Mouse (Mus musculus) E14TG2a.4 (cell line): ENCODE results near the gene Pak4.
A peak's percentile ranks its signal among the peaks of the same experiment; 100 is the strongest.
"Not testable (repeated sequence)": the region's sequence is repeated elsewhere in the genome, so short reads cannot be mapped to it uniquely, and the experiment has no call there.

ENCODE experiments used
- CTCF ChIP-seq: conservative IDR thresholded peaks from 2 replicates; pipeline ENCODE4 v1.5.1; 2014; ENCODE audit warnings: low read length
- POU5F1 ChIP-seq: IDR thresholded peaks from 2 replicates; pipeline ENCODE4 v1.6.1; 2014; ENCODE audit warnings: low read length, borderline replicate concordance

DNA sequence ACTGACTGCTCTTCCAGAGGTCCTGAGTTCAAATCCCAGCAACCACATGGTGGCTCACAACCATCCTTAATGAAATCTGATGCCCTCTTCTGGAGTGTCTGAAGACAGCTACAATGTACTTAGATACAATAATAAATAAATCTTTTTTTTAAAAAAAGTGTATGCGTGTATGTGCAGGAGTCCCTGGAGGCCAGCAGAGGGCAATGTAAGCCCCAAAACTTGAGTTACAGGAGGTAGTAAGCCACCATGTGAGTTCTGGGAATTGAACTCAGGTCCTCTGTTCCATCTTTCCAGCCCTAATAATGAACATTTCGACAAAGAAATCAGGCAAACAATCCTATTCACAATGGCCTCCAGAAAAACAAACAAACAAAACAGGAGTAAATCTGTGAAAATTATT is 5.8 kb upstream of the Pak4 start:
- TF ChIP-seq CTCF, result peak; percentile 43; the same call in 1 of the 2 replicates
- not testable (repeated sequence) for TF ChIP-seq POU5F1
